Mouse (Mus musculus): ENCODE data around the gene Cryab.

Cryab gene

GRCm38 (mm10) chr9:50751323-50751722 is at the start of gene Cryab:
Cryab (plus strand) TSS chr9:50751325.
- no peak for DNase-seq (ENCODE audit: low spot score)

- DNase-seq (ENCODE audit: low spot score) = no peak
Observed at GRCm38 (mm10) chr9:50704907-50705306, 46.2 kb upstream of the Cryab start.

- peak; percentile 23 for DNase-seq (ENCODE audit: low spot score)
Observed at GRCm38 (mm10) chr9:50709108-50709507, 42.0 kb upstream of the Cryab start.

DNA sequence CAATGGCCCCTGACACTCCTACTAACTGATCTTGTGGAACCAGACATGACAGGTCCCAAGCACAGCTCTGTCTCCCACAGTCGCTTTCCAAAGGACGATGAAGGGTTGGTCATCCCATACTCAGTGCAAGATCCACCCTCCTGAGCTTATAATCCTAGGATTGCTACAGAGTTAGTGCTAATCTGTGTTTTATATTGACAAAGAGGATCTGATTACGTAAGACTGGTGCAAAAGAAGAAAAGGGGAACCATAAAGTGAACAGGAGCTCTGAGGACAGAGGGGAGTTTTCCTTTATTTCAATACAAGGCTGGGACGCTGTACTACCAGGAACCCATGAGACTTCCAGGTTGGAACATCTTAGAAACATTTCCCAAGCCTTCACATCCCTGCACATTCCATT is 39.8 kb upstream of the Cryab start:
- DNase-seq (ENCODE audit: low spot score) = no peak

DNA sequence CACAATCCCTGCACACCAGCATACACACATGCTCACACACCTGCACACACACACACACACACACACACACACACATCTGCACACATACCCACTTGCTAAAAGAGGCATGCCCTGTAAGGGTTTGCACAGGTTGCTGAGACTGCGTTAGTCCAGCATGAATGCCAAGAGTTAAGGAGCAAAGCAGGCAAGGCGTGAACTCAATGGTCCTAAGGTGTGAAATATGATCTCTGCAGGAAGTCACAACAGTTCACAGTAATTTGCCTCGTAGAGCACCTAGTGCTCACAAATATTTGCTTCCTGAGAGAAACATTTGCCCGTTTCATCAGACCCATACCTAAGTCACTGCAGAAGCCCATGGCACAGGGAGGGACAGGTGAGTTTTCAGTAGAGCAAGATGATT is 36.9 kb upstream of the Cryab start:
- no peak for DNase-seq (ENCODE audit: low spot score)

GRCm38 (mm10) chr9:50718878-50719277 is 32.2 kb upstream of the Cryab start:
- no peak for DNase-seq (ENCODE audit: low spot score)

DNA sequence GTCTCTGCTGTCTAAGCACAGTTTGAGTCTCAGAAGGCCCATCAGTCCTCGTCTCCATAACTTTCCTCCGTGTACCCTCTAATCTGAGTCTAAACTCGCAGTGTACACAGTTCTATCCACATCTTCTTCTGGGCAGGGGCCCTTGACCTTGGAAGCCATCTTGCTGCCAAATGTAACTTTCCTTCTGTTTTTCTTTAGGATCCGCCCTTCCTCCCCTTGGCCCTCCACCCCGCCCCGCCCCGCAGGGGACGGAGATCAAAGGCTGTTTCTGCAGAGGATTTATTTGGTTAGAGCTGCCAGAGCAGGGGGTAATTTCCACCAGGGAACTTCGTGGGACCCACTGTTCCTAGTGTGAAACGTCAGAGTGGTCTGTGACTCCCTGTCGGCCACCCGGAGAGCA is 30.1 kb upstream of the Cryab start:
- no peak for DNase-seq (ENCODE audit: low spot score)

- no peak for DNase-seq (ENCODE audit: low spot score)
Observed at GRCm38 (mm10) chr9:50722451-50722911, 28.6 kb upstream of the Cryab start.

GRCm38 (mm10) chr9:50723406-50723805 is 27.7 kb upstream of the Cryab start:
- peak; percentile 99 for DNase-seq (ENCODE audit: low spot score)

DNA sequence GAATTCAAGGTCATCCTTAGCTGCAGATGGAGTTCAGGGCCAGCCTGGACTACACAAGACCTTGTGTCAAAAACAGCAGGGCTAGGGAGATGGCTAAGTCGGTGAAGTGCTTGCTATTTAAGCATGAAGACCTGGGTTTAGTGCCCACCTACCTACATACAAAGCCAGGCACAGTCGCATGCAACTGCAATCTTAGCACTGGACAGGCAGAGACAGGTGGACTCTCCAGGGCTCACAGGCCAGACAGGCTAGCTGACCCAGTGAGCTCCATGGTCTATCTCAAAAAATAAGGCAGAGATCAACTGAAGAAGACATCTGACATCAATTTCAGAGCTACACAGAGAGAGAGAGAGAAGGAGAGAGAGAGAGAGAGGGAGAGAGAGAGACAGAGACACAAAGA is 27.0 kb upstream of the Cryab start:
- peak; percentile 29 for DNase-seq (ENCODE audit: low spot score)

GRCm38 (mm10) chr9:50724661-50725330 is 26.3 kb upstream of the Cryab start:
- DNase-seq (ENCODE audit: low spot score) = peak; percentile 42

DNA sequence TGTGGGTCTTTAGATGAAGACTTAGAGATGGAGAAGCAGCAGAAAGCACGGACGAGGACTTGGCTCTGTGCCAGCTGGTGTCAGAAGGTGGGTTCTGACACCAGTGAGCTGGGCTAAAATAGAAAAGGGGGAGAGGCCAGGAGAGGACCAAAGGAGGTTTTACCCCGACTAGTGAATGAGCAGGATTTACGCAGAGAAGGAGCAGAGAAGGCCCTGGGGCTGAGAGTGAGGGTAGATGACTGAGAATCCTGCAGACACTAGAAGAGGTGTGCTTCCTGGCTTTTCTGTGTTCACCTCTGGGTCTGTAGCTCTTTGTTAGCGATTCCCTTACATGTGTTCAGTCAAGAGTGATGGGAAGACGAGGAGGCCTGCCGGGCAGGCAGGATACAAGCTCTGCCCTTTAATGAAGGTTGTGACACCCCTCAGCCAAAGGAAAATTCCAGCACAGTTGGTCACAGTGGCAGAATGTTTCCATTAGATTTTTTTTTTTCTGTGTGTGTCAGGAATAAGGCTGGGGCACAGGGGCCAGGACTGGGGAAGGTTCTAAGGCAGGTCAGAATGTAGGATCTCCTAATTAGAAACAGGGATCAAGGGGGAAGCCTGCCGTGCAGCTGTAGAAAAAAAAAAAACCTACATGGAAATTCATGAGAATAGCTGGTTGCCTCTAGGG is 25.1 kb upstream of the Cryab start:
- peak; percentile 72 for DNase-seq (ENCODE audit: low spot score)

- DNase-seq (ENCODE audit: low spot score) = peak; percentile 56
Observed at GRCm38 (mm10) chr9:50727171-50727924, 23.8 kb upstream of the Cryab start.

DNA sequence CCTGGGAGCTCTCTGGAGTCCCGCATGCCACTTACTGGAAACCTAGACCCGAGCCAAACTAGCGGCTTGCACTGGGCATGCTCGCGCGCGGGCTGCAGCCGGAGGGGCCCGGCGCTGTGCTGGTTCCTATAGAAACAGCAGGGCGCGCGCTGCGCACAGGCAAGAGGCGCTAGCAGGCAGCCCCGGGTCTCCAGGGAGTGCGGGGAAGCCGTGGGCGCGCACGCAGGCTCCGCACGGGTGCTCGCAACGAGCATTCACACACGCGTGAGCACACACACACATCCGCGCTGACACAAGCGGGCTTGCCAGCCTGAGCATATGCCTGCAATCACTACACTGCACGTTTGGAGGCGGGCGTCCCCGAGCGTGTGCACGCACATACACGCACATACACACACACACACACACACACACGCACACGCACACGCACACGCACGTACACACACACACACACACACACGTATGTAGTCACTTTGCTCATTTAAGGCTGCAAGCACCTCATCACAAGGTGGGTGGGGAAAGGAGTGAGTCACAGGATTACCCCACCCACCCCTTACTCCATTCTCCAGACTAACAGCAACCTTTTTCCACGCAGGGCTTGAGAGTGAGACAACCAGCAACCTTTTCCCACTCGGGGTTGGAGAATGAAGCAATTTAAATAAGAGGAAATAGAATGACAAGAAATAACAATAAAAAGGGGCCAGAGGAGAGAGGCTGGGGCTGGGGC is 23.0 kb upstream of the Cryab start:
- peak; percentile 80 for DNase-seq (ENCODE audit: low spot score)

GRCm38 (mm10) chr9:50729600-50729999 is 21.5 kb upstream of the Cryab start:
- peak; percentile 29 for DNase-seq (ENCODE audit: low spot score)

DNA sequence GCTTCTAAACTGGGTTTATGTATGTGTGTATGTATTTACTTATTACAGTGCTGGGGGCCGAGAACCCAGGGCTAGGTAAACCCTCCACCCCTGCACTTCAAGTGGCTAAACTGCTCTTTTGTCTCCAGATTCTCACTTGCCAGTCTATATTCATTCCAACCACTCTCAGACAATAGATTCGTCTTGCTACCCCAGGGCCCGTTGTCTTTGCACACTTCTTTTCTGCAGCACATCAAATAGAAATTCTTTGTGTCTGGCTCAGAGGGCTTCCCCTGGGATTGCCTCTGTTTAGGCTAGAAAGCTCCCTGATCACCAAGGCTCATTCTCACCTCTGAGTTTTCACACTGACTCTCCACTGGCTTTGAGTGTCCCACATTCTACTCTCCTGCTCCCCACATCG is 18.6 kb upstream of the Cryab start:
- DNase-seq (ENCODE audit: low spot score) = no peak

- peak; percentile 81 for DNase-seq (ENCODE audit: low spot score)
Observed at GRCm38 (mm10) chr9:50734989-50735388, 16.1 kb upstream of the Cryab start.

DNA sequence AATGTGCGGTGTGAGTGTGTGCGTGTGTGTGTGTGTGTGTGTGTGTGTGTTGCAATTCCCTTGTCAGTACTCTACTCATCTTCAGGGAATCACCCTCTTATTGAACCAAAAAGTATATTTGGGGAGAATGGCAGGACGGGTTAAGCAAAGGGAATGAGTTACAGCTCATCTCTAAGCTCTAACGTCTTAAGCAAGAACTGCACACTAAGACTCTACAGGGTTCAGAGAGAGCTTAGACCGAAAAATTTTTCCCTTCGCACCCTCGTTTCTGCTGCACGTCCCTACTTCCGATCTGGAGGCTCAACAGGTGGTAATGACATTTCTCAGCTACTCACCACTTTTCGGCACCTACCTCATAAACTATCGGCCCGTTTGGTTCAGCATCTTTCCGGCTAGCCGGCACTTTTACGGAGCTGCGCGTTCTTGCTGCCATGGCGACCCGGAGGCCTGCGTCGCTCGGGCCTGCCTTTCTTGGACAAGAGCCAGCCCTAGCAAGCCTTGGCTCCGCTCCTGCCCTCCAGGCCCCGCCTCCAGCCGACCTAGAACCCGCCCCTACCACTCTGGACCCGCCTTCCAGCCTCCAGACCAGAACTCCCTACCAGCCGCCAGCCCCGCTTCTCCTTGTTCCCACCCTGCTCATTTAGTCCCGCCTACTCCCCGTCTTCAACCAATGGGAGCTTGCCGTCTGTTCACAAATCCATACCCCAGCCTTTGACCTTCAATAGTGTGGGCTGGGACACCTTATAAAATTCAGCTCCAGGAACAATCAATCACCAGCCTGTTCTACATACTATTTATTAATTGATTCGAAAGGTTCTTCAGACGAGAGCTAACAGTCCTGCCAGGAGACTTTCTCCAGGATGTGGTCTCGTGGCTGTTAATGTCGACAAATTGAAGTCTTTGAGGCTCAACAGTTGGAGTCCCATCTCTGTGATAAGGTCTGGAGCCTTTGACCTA is 11.9 kb upstream of the Cryab start, which contains the start of gene Dixdc1:
Dixdc1 (minus strand) TSS at position 604 of the 957 bp plus-strand sequence.
- no peak for DNase-seq (ENCODE audit: low spot score)

- no peak for DNase-seq (ENCODE audit: low spot score)
Observed at GRCm38 (mm10) chr9:50740867-50741784, 10.0 kb upstream of the Cryab start.

DNA sequence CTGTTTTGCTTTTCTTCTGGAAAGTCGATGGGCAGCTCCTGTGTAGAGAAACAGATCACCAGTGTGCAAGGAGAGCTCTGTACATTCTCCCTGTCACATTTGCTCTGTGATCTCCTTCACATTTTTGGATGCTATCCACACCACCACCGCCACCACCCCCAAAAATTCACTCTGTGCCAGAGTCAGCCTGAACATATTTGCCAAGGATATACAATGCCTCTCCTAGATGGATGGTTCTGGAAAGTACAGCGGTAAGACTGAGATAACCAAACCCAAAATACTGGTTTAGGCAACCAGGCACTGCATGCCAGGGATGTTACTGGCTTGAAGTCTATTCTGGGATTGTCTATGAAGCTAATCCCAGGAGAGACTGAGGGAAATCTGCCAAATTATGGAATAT is 8.9 kb upstream of the Cryab start:
- no peak for DNase-seq (ENCODE audit: low spot score)
